Mouse (Mus musculus) right cerebral cortex, adult 18-20 months (tissue): ENCODE results near the gene Prkcz.
A peak's percentile ranks its signal among the peaks of the same experiment; 100 is the strongest.
"Not testable (repeated sequence)": the region's sequence is repeated elsewhere in the genome, so short reads cannot be mapped to it uniquely, and the experiment has no call there.

ENCODE experiments used
- DNase-seq: peaks from one replicate; pipeline ENCODE4 v3.0.0; 2022; ENCODE audit warnings: mixed read lengths

The Prkcz gene

GRCm38 (mm10) chr4:155281227-155281626, 79.9 kb downstream of the Prkcz start:
- no peak for DNase-seq

- no peak for DNase-seq
Observed at GRCm38 (mm10) chr4:155280768-155281121, 80.4 kb downstream of the Prkcz start.

GRCm38 (mm10) chr4:155279926-155280767, 81.0 kb downstream of the Prkcz start:
- peak; percentile 69 for DNase-seq

- no peak for DNase-seq
Observed at GRCm38 (mm10) chr4:155279054-155279453, 82.1 kb downstream of the Prkcz start.

- no peak for DNase-seq
Observed at GRCm38 (mm10) chr4:155277963-155278362, 83.2 kb downstream of the Prkcz start.

- DNase-seq = no peak
Observed at GRCm38 (mm10) chr4:155274851-155275250, 86.3 kb downstream of the Prkcz start.

GRCm38 (mm10) chr4:155274451-155274850, 86.7 kb downstream of the Prkcz start:
- DNase-seq = no peak

GRCm38 (mm10) chr4:155268382-155268781, 92.8 kb downstream of the Prkcz start:
- DNase-seq = peak; percentile 50

- DNase-seq = no peak
Observed at GRCm38 (mm10) chr4:155267639-155268175, 93.5 kb downstream of the Prkcz start.

- DNase-seq = no peak
Observed at GRCm38 (mm10) chr4:155267047-155267543, 94.1 kb downstream of the Prkcz start.

GRCm38 (mm10) chr4:155264521-155265321, 96.4 kb downstream of the Prkcz start:
- no peak for DNase-seq

GRCm38 (mm10) chr4:155252253-155252652, 108.9 kb downstream of the Prkcz start:
- DNase-seq = no peak

- no peak for DNase-seq
Observed at GRCm38 (mm10) chr4:155251147-155251546, 110.0 kb downstream of the Prkcz start.

- no peak for DNase-seq
Observed at GRCm38 (mm10) chr4:155250361-155251117, 110.6 kb downstream of the Prkcz start.

- peak; percentile 87 for DNase-seq
Observed at GRCm38 (mm10) chr4:155249648-155250351, 111.4 kb downstream of the Prkcz start, which contains the start of gene Faap20. Faap20 (plus strand) TSS chr4:155249802.

- DNase-seq = peak; percentile 93
Observed at GRCm38 (mm10) chr4:155249257-155249647, 111.9 kb downstream of the Prkcz start.

- not testable (repeated sequence) for DNase-seq
Observed at GRCm38 (mm10) chr4:155248054-155248453, 113.1 kb downstream of the Prkcz start.

- peak; percentile 83 for DNase-seq
Observed at GRCm38 (mm10) chr4:155246691-155247105, 114.5 kb downstream of the Prkcz start.

GRCm38 (mm10) chr4:155245770-155246492, 115.2 kb downstream of the Prkcz start:
- DNase-seq = no peak

GRCm38 (mm10) chr4:155243233-155243632, 117.9 kb downstream of the Prkcz start:
- no peak for DNase-seq

- DNase-seq = no peak
Observed at GRCm38 (mm10) chr4:155242292-155242691, 118.9 kb downstream of the Prkcz start.
